Mouse (Mus musculus) G1E (cell line): ENCODE measurements at regions not wholly inside any gene's neighbourhood (a gene's known extent, or its start where the extent isn't known, plus 50 kb on each side); places are given as distances from the start of the nearest gene placed in this dataset.

ENCODE experiments used
- ATAC-seq: 2 replicates; pipeline ENCODE4 v1.8.0; 2016; ENCODE audit warnings: mild to moderate bottlenecking; ENCODE audit not compliant: insufficient number of reproducible peaks, poor library complexity, low FRiP score, severe bottlenecking; ENCODE audit errors: extremely low read depth
- DNase-seq: peaks from one replicate; pipeline ENCODE4 v3.0.0; 2012; ENCODE audit warnings: low spot score
- H3K27me3 ChIP-seq: 2 replicates; pipeline ENCODE4 v1.6.1; 2012; ENCODE audit warnings: mild to moderate bottlenecking, low read length, inconsistent platforms; ENCODE audit not compliant: insufficient read depth
- H3K36me3 ChIP-seq: replicated peaks from 2 replicates; pipeline ENCODE3; 2012; ENCODE audit warnings: mild to moderate bottlenecking, inconsistent platforms
- H3K4me1 ChIP-seq: 2 replicates; pipeline ENCODE4 v1.6.1; 2012; ENCODE audit warnings: low read depth, low read length, inconsistent platforms, mixed read lengths; ENCODE audit not compliant: insufficient read depth
- H3K4me3 ChIP-seq: 2 replicates; pipeline ENCODE4 v1.5.1; 2012; ENCODE audit warnings: low read depth, mild to moderate bottlenecking, inconsistent platforms, low read length, moderate library complexity, mixed read lengths
- H3K9me3 ChIP-seq: replicated peaks from 2 replicates; pipeline ENCODE4 v1.6.1; 2012; ENCODE audit warnings: inconsistent platforms
- CTCF ChIP-seq: IDR thresholded peaks from 2 replicates; pipeline ENCODE4 v1.5.1; 2012; ENCODE audit warnings: low read depth, low read length, inconsistent platforms, mixed read lengths
- GATA1 ChIP-seq: IDR thresholded peaks from 2 replicates; pipeline ENCODE4 v1.6.1; 2012; ENCODE audit warnings: borderline replicate concordance, low read length, inconsistent platforms, mixed read lengths
- GATA2 ChIP-seq: IDR thresholded peaks from 2 replicates; pipeline ENCODE4 v1.6.1; 2012; ENCODE audit warnings: low read depth, low read length, inconsistent platforms, borderline replicate concordance
- POLR2AphosphoS5 ChIP-seq: IDR thresholded peaks from 2 replicates; pipeline ENCODE4 v1.6.1; 2012; ENCODE audit warnings: low read depth, low read length, inconsistent platforms; ENCODE audit not compliant: insufficient replicate concordance
- TAL1 ChIP-seq: conservative IDR thresholded peaks from 2 replicates; pipeline ENCODE4 v1.6.1; 2012; ENCODE audit warnings: low read depth, low read length, inconsistent platforms, mixed read lengths

DNA sequence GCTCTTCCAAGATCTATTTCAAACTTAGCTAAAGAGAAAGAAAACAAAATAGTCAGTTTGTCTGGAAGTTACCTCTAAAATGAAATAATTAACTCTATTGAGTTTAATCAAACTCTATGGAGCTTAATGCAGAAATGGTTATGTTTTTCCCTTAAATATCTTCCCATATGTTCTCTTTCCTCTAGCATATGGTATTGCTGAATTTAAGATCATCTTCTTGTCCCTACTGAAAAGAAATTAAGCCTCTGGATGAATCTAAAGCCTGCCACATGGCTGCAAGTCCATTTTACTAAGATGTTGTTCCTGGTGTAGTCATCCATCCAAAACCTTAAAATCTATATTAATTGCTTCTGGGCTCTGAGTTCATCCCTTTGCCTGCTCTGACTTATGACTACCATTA, 513.0 kb upstream of the Pdzrn3 start:
- no peak overlapping the region for H3K4me3 ChIP-seq
- DNase-seq: no peak
- H3K4me1 ChIP-seq: no peaks in the 10 kb centered on the region
- no peaks in the 10 kb centered on the region for H3K27me3 ChIP-seq
- H3K36me3 ChIP-seq: no peaks in the 10 kb centered on the region
- peaks cover 9% of the 10 kb centered on the region for H3K9me3 ChIP-seq
- no peak for ATAC-seq
- TF ChIP-seq POLR2AphosphoS5 (no peak), GATA1 (no peak), GATA2 (no peak), TAL1 (no peak)

DNA sequence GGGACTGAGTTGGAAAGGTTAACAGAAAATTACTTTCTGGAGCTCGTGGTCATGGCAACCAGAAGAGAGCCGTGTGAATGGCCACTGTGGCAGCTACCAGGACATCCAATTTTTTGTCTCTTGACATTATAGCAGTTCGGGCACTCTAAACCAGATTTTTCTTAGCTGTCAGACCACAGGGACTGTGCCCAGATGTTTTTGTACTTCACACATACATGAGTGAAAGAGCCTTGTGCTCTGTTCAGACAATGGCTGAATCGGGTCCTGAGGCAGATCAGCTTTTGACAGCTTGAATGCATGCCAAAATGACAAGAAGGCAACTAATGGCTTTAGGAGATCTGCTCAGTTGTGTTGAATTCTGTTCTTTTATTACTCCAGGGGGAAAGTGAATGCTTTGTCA, 505.2 kb upstream of the Pdzrn3 start:
- Histone ChIP-seq H3K27me3 (no peaks in the 10 kb centered on the region), H3K4me1 (no peaks in the 10 kb centered on the region), H3K9me3 (peaks cover 4% of the 10 kb centered on the region; the same call in 1 of the 2 replicates), H3K4me3 (no peak overlapping the region), H3K36me3 (no peaks in the 10 kb centered on the region)
- TF ChIP-seq POLR2AphosphoS5 (no peak), TAL1 (no peak), CTCF (no peak), GATA2 (no peak), GATA1 (no peak)
- DNase-seq: no peak
- no peak for ATAC-seq

DNA sequence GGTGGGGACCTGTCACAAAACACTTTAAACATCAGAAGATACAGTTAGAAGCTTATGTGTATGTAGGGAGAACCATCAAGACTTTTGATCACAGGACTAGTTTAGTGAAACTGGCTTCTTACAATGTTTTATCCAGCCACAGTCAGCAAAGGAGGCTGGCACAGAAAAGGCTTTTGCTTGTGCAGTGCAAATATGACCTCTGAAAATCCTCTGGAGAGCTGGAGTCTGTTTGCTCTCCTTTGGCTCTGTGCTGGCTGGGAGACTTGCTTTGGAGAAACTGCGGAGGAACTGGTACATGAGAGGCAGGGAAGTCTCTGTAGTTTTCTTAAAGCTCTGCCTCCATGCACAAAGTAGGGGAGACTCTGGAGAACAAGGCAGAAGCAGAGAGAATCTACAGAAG, 497.2 kb upstream of the Pdzrn3 start:
- TF ChIP-seq TAL1 (no peak), POLR2AphosphoS5 (no peak), GATA1 (no peak), GATA2 (no peak), CTCF (no peak)
- no peak for ATAC-seq
- Histone ChIP-seq H3K27me3 (no peaks in the 10 kb centered on the region), H3K9me3 (no peaks in the 10 kb centered on the region; the same call in 1 of the 2 replicates), H3K4me1 (no peaks in the 10 kb centered on the region), H3K36me3 (no peaks in the 10 kb centered on the region), H3K4me3 (no peak overlapping the region)
- no peak for DNase-seq

DNA sequence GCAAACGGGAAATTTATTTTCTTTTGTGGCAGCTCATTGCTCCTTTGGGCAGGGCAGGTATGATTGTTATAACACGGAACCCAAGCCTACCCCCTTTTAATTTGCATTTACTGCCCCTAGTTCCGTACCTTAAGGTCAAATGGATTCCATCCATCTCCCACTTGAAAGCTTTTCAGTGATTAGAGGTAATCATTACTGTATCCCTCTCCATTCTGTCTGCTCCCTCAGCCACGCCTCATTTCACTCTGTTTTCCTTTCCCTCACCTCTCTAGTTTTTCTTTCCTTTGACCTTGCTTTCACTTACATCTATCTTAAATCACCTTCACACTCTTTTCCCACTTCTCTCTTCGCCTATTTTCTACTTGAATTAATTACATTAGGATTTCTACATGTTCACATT, 481.2 kb upstream of the Pdzrn3 start:
- H3K4me1 ChIP-seq: no peaks in the 10 kb centered on the region
- H3K4me3 ChIP-seq: no peak overlapping the region
- TF ChIP-seq GATA2: no peak
- TF ChIP-seq GATA1: no peak
- no peak for TF ChIP-seq POLR2AphosphoS5
- TF ChIP-seq CTCF: no peak
- TF ChIP-seq TAL1: no peak
- DNase-seq: no peak
- peaks cover 7% of the 10 kb centered on the region for H3K9me3 ChIP-seq
- H3K36me3 ChIP-seq: no peaks in the 10 kb centered on the region
- H3K27me3 ChIP-seq: no peaks in the 10 kb centered on the region
- ATAC-seq: no peak

DNA sequence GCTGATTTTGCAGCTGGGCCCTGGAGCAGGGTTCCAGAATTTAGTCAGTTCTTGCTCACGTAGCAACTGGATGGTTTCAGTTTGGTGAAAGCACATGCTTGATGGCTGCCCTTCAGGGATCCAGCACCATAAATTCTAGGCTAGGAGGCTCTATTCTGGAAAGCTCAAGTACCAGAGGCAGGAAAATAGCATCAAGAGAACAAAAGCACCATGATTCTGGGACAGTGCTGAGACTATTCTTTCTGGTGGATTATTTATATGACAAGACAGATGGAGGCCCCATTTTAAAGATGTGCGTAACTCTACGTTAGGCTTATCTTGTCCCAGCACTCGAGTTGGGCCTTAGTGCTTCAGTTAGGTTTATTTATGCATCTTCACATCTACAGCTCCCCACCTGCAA, 463.0 kb upstream of the Pdzrn3 start:
- DNase-seq (no peak), ATAC-seq (no peak)
- H3K27me3 ChIP-seq: no peaks in the 10 kb centered on the region
- TF ChIP-seq GATA2: no peak
- no peak for TF ChIP-seq POLR2AphosphoS5
- TF ChIP-seq TAL1: no peak
- TF ChIP-seq CTCF: no peak
- no peak for TF ChIP-seq GATA1
- H3K36me3 ChIP-seq: no peaks in the 10 kb centered on the region
- peaks cover 12% of the 10 kb centered on the region for H3K9me3 ChIP-seq
- no peak overlapping the region for H3K4me3 ChIP-seq
- H3K4me1 ChIP-seq: no peaks in the 10 kb centered on the region

DNA sequence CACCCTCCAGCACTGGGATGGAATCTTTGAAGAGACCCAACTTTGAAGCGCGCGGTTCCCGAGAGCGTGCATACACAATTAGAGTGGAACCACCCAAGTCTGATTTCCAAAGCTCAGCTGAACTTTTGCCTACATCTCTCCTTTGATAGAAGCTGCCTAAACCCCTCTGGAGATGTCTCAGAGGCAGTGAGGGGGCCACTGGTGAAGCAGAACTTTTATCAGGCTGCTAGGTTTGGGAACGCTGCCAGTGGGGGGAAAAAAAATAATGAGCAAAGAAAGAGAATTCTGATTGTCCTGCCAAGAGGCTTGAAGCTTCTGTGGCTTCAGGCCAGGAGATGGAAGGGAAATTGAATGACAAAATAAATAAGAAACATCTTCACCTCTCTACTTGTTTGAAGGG, 459.9 kb upstream of the Pdzrn3 start:
- Histone ChIP-seq H3K4me1 (no peaks in the 10 kb centered on the region), H3K27me3 (no peaks in the 10 kb centered on the region), H3K4me3 (no peak overlapping the region), H3K9me3 (peaks cover 8% of the 10 kb centered on the region), H3K36me3 (no peaks in the 10 kb centered on the region)
- no peak for DNase-seq
- no peak for TF ChIP-seq CTCF
- TF ChIP-seq GATA2: no peak
- no peak for TF ChIP-seq POLR2AphosphoS5
- no peak for TF ChIP-seq GATA1
- ATAC-seq: no peak

DNA sequence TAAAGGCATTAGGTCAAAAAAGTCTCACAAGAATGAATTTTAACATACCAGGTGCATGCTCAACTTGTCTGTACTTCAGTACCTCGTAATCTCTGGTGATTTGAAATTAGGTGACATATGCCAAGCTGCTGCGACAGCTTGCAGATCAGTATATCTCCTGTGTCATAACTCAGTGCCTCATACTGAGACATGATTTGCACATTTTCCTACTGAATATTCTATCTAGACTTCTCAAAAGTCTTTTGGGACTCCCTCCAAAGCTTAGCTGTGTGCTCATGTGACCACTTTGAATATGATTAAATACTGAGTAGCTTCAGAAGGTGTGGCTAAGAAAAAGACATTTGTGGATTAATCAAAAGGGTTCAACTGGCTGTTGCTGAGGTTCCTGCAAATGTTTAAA, 416.3 kb upstream of the Pdzrn3 start:
- Histone ChIP-seq H3K9me3 (peaks cover 14% of the 10 kb centered on the region; the same call in 1 of the 2 replicates), H3K4me3 (no peak overlapping the region), H3K27me3 (no peaks in the 10 kb centered on the region), H3K36me3 (no peaks in the 10 kb centered on the region), H3K4me1 (no peaks in the 10 kb centered on the region)
- no peak for ATAC-seq
- TF ChIP-seq POLR2AphosphoS5 (no peak), TAL1 (no peak), GATA2 (no peak), CTCF (no peak), GATA1 (no peak)
- no peak for DNase-seq
